Mouse (Mus musculus) MEL (cell line): ENCODE measurements around the gene Arhgap23. TPM values are rescaled to one million over a fixed set of nuclear protein-coding genes. Genes with fewer than 3 reads are reported as not detected.

ENCODE experiments used
- DNase-seq: peaks from one replicate; pipeline ENCODE4 v3.0.0; 2011; ENCODE audit warnings: low read depth, low spot score
- H3K27ac ChIP-seq: 2 replicates; pipeline ENCODE4 v1.5.1; 2012; ENCODE audit warnings: low read depth, mild to moderate bottlenecking, control low read depth, low read length, moderate library complexity; ENCODE audit not compliant: control insufficient read depth
- H3K27me3 ChIP-seq, 2 experiments: fragments of 150-350 bp in 1 of 2; sonication (generic) in 1 of 2; 2 replicates each; pipeline ENCODE4 v1.6.1; 2012; ENCODE audit warnings: low read length in 2 of 2, mild to moderate bottlenecking in 2 of 2, improper control_type of control experiment in 1 of 2, moderate library complexity in 1 of 2; ENCODE audit not compliant: insufficient read depth in 2 of 2, control insufficient read depth in 1 of 2
- H3K36me3 ChIP-seq, 2 experiments: 2 replicates each; pipeline ENCODE4 v1.6.1; 2012 to 2014; ENCODE audit warnings: low read length in 2 of 2, improper control_type of control experiment in 1 of 2, inconsistent platforms in 1 of 2, mild to moderate bottlenecking in 1 of 2; ENCODE audit not compliant: insufficient read depth in 2 of 2, control insufficient read depth in 1 of 2
- H3K4me1 ChIP-seq, 2 experiments: fragments of 150-350 bp in 1 of 2; sonication (generic) in 1 of 2; 2 replicates each; pipeline ENCODE4 v1.6.1; 2012; ENCODE audit warnings: low read length in 2 of 2, improper control_type of control experiment in 1 of 2, mild to moderate bottlenecking in 1 of 2; ENCODE audit not compliant: insufficient read depth in 2 of 2, control insufficient read depth in 1 of 2
- H3K4me3 ChIP-seq, 2 experiments: fragments of 150-350 bp in 1 of 2; sonication (generic) in 1 of 2; 2 replicates each; pipeline ENCODE4 v1.5.1; 2012; ENCODE audit warnings: low read depth in 2 of 2, low read length in 2 of 2, mild to moderate bottlenecking in 2 of 2, moderate library complexity in 2 of 2, control low read depth in 1 of 2, improper control_type of control experiment in 1 of 2; ENCODE audit not compliant: control insufficient read depth in 1 of 2, insufficient read depth in 1 of 2
- H3K79me2 ChIP-seq: 2 replicates; pipeline ENCODE4 v1.6.1; 2012; ENCODE audit warnings: mild to moderate bottlenecking, low read length, moderate library complexity; ENCODE audit not compliant: control insufficient read depth, poor library complexity, insufficient read depth
- H3K9ac ChIP-seq: 2 replicates; pipeline ENCODE4 v1.6.1; 2012; ENCODE audit warnings: low read depth, mild to moderate bottlenecking, control low read depth, low read length, moderate library complexity; ENCODE audit not compliant: control insufficient read depth, poor library complexity, severe bottlenecking
- H3K9me3 ChIP-seq: fragments of 150-350 bp; sonication (generic); replicated peaks from 2 replicates; pipeline ENCODE4 v1.6.1; 2012; ENCODE audit warnings: mild to moderate bottlenecking, low read length, improper control_type of control experiment, moderate library complexity; ENCODE audit not compliant: insufficient read depth
- CHD1 ChIP-seq: IDR thresholded peaks from 2 replicates; pipeline ENCODE4 v1.6.1; 2012; ENCODE audit warnings: low read depth, mild to moderate bottlenecking, inconsistent platforms, low read length, improper control_type of control experiment
- GABPA ChIP-seq: IDR thresholded peaks from 2 replicates; pipeline ENCODE4 v1.6.1; 2012; ENCODE audit warnings: low read depth, mild to moderate bottlenecking, inconsistent platforms, low read length, improper control_type of control experiment, moderate library complexity
- MAX ChIP-seq: IDR thresholded peaks from 2 replicates; pipeline ENCODE4 v1.6.1; 2011; ENCODE audit warnings: low read length, improper control_type of control experiment
- MAZ ChIP-seq: IDR thresholded peaks from 2 replicates; pipeline ENCODE4 v1.6.1; 2012; ENCODE audit warnings: low read depth, mild to moderate bottlenecking, inconsistent platforms, low read length, improper control_type of control experiment
- NRF1 ChIP-seq: IDR thresholded peaks from 2 replicates; pipeline ENCODE4 v1.6.1; 2014; ENCODE audit warnings: low read depth, mild to moderate bottlenecking, inconsistent platforms, low read length, improper control_type of control experiment, moderate library complexity; ENCODE audit not compliant: poor library complexity, insufficient read depth, severe bottlenecking
- POLR2A ChIP-seq, 2 experiments: IDR thresholded peaks; 2 replicates each; pipeline ENCODE4 v1.6.1; 2011 to 2012; ENCODE audit warnings: low read length in 2 of 2, mild to moderate bottlenecking in 2 of 2, control low read depth in 1 of 2, improper control_type of control experiment in 1 of 2, low read depth in 1 of 2, moderate library complexity in 1 of 2; ENCODE audit not compliant: control insufficient read depth in 1 of 2, insufficient read depth in 1 of 2, poor library complexity in 1 of 2
- SIN3A ChIP-seq: IDR thresholded peaks from 2 replicates; pipeline ENCODE4 v1.6.1; 2012; ENCODE audit warnings: low read length, improper control_type of control experiment, inconsistent platforms
- TCF12 ChIP-seq: IDR thresholded peaks from 2 replicates; pipeline ENCODE4 v1.6.1; 2014; ENCODE audit warnings: low read depth, mild to moderate bottlenecking, inconsistent platforms, low read length, improper control_type of control experiment, moderate library complexity
- USF1 ChIP-seq: IDR thresholded peaks from 2 replicates; pipeline ENCODE4 v1.6.1; 2014; ENCODE audit warnings: low read depth, mild to moderate bottlenecking, inconsistent platforms, low read length, improper control_type of control experiment, moderate library complexity
- ZKSCAN1 ChIP-seq: IDR thresholded peaks from 2 replicates; pipeline ENCODE4 v1.6.1; 2012; ENCODE audit warnings: low read depth, mild to moderate bottlenecking, inconsistent platforms, low read length, improper control_type of control experiment, moderate library complexity
- polyA plus RNA-seq, 2 experiments: library from polyadenylated mRNA; stranded (reverse) in 1 of 2; unstranded in 1 of 2; fragments of >175 nt in 1 of 2; fragments of >200 nt in 1 of 2; gene quantifications; 2 replicates each; pipeline versions ENCODE4 v1.2.1 to v1.2.4; 2012; ENCODE audit warnings: low replicate concordance in 2 of 2, low read depth in 1 of 2; ENCODE audit not compliant: insufficient read length in 2 of 2, insufficient read depth in 1 of 2, missing spikeins in 1 of 2
- total RNA-seq: library from RNA; depleted of rRNA; stranded (reverse); fragments of 300-350 nt; gene quantifications from 2 replicates; pipeline ENCODE4 v1.2.3, GENCODE M21; 2012

The Arhgap23 gene
- total and polyA plus RNA-seq, 3 experiments = 1.7 to 7.5 TPM; not detected in 1

GRCm38 (mm10) chr11:97399958-97400710, 15.2 kb upstream of the Arhgap23 start (continued):
- TF ChIP-seq ZKSCAN1 = no peak
- TF ChIP-seq SIN3A = peak; percentile 89
- TF ChIP-seq TCF12 = no peak; the same call in 1 of the 2 replicates

GRCm38 (mm10) chr11:97401082-97401481, 14.3 kb upstream of the Arhgap23 start:
- Histone ChIP-seq H3K4me1 (peaks cover 13 to 24% of the 10 kb centered on the region in 2 experiments), H3K27me3 (no peaks in the 10 kb centered on the region), H3K9me3 (no peaks in the 10 kb centered on the region), H3K36me3 (peaks cover 0 to 6% of the 10 kb centered on the region in 2 experiments; a peak in 2 of 4 replicates), H3K4me3 (peak overlapping the region; percentile 26 to 32; a peak in 2 of 4 replicates), H3K27ac (no peak overlapping the region), H3K79me2 (no peaks in the 10 kb centered on the region; the same call in 1 of the 2 replicates), H3K9ac (peak overlapping the region; percentile 36)
- TF ChIP-seq CHD1 = no peak
- 0 out of 2 replicates have a peak, but pooled peaks have one; percentile 27 for TF ChIP-seq MAZ
- peak; percentile 14; the same call in 1 of the 2 replicates for TF ChIP-seq TCF12
- no peak for TF ChIP-seq USF1
- TF ChIP-seq MAX = 0 out of 2 replicates have a peak, but pooled peaks have one; percentile 9
- TF ChIP-seq NRF1 = no peak
- peak; percentile 73 for DNase-seq

GRCm38 (mm10) chr11:97401686-97402435, 13.5 kb upstream of the Arhgap23 start:
- H3K4me3 ChIP-seq = no peak overlapping the region
- H3K27ac ChIP-seq = no peak overlapping the region
- no peak overlapping the region for H3K9ac ChIP-seq
- TF ChIP-seq POLR2A (IDR thresholded peaks at IDR 0.05; ENCODE audit: control insufficient read depth in 1 of 2, insufficient read depth in 1 of 2, low read depth in 1 of 2, low read length in 2 of 2, poor library complexity in 1 of 2) = no peak
- TF ChIP-seq GABPA = no peak
- no peaks in the 10 kb centered on the region for H3K27me3 ChIP-seq
- peak; percentile 39 for DNase-seq
- no peaks in the 10 kb centered on the region for H3K9me3 ChIP-seq
- H3K36me3 ChIP-seq = peaks cover 0 to 6% of the 10 kb centered on the region in 2 experiments; a peak in 2 of 4 replicates
- no peaks in the 10 kb centered on the region; the same call in 1 of the 2 replicates for H3K79me2 ChIP-seq
- peaks cover 13 to 24% of the 10 kb centered on the region in 2 experiments for H3K4me1 ChIP-seq
